Mouse (Mus musculus) thymus, adult 2 months (tissue): ENCODE measurements around the gene Prkcb. TPM values are rescaled to one million over a fixed set of nuclear protein-coding genes. Genes with fewer than 3 reads are reported as not detected.

Source experiments
- DNase-seq: peaks from one replicate; pipeline ENCODE4 v3.0.0; 2021
- H3K27ac ChIP-seq: fragments of 200-500 bp; 2 replicates; pipeline ENCODE4 v1.5.1; 2012; ENCODE audit warnings: low read length, control low read depth; ENCODE audit not compliant: control insufficient read depth, insufficient read depth
- H3K27me3 ChIP-seq: fragments of 200-500 bp; 2 replicates; pipeline ENCODE4 v1.6.1; 2012; ENCODE audit warnings: mild to moderate bottlenecking, low read length, moderate library complexity, mixed read lengths; ENCODE audit not compliant: control insufficient read depth, insufficient read depth
- H3K36me3 ChIP-seq: fragments of 200-500 bp; 2 replicates; pipeline ENCODE4 v1.6.1; 2012; ENCODE audit warnings: mild to moderate bottlenecking, low read length, moderate library complexity; ENCODE audit not compliant: control insufficient read depth, insufficient read depth
- H3K4me1 ChIP-seq: fragments of 200-500 bp; replicated peaks from 2 replicates; pipeline ENCODE4 v1.6.1; 2012; ENCODE audit warnings: low read length; ENCODE audit not compliant: control insufficient read depth, insufficient read depth
- H3K4me3 ChIP-seq: fragments of 200-500 bp; 2 replicates; pipeline ENCODE4 v1.5.1; 2012; ENCODE audit warnings: mild to moderate bottlenecking, low read length, control low read depth, moderate library complexity; ENCODE audit not compliant: control insufficient read depth, insufficient read depth
- CTCF ChIP-seq: fragments of 200-500 bp; IDR thresholded peaks from 2 replicates; pipeline ENCODE4 v1.5.1; 2012; ENCODE audit warnings: mild to moderate bottlenecking, control low read depth, low read length, moderate library complexity, borderline replicate concordance; ENCODE audit not compliant: control insufficient read depth, poor library complexity, insufficient read depth; ENCODE audit errors: extremely low read depth
- POLR2A ChIP-seq: fragments of 200-500 bp; IDR thresholded peaks from 2 replicates; pipeline ENCODE4 v1.6.1; 2012; ENCODE audit warnings: mild to moderate bottlenecking, low read length, control low read depth, moderate library complexity; ENCODE audit not compliant: control insufficient read depth, poor library complexity, insufficient read depth; ENCODE audit errors: extremely low read depth
- WGBS: fragments of 180-500 bp; shearing (Covaris S2); methylation state at CpG from one replicate; pipeline ENCODE4 v1.1.7; 2018; 5-methylcytosine and 5-hydroxymethylcytosine counted together
- polyA plus RNA-seq: library from polyadenylated mRNA; depleted of rRNA; stranded (reverse); fragments of >200 nt; gene quantifications from 2 replicates; pipeline ENCODE4 v1.2.3, GENCODE M21; 2012

Prkcb gene
- polyA plus RNA-seq, 1 experiment, result 247 TPM

DNA sequence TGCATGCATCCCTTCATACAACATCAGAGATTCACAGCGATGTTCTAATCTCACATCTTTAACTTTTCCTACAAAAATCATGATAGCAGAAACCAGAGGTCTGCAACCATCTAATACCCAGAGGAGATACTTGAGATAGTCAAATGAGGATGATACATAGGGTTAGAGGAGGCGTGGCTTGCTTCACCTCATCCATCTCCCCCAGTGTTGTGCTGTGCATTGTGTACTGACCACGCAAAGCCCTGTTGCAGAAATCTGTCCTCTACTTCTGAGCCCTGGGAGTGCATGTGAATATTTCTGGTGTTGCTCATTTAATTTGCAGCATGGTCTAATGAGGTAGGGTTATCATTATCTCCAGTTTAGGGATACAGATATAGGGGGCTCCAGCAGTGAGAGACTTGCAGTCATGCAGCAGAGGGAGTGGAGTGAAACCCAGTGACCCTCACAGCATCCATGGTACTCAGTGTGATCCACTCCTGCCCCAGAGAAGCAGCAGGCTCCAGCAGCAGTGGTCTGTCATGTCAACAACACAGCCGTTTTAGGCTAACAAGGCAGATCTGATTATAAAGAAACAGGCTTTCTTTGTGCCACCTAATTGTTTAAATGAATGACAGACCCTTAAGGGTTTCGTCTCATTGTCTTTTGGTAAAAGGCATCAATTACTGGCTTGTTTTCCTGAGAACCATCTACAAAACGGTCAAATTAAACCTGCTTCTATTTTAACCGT, 269.7 kb downstream of the Prkcb start:
- no peaks in the 10 kb centered on the region for H3K4me1 ChIP-seq
- no peak overlapping the region for H3K27ac ChIP-seq
- no peaks in the 10 kb centered on the region for H3K27me3 ChIP-seq
- no peak overlapping the region for H3K4me3 ChIP-seq
- no peak for DNase-seq
- peaks cover 10% of the 10 kb centered on the region for H3K36me3 ChIP-seq
- TF ChIP-seq POLR2A (no peak), CTCF (no peak)
- 89% methylated on average over 7 of the region's 7 CpGs for WGBS

DNA sequence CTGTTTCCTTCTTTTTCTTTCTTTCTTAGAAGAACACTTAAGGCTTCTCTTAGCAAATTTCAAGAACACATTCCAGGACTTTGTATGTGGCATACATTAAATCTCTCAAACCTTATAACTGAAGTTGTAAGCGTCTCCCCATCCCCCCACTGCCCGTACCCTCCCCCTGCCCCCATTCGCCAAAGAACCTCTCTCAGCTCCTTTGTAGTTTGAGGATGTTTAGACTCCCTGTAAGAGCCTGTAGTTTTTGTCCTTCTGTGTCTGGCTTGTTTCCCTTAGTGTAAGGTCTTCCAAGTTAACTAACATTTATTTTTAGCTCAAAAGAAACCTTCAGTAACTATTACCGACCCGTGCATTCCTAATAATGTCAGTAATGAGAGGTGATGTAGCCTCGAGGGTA, 270.4 kb downstream of the Prkcb start:
- H3K27ac ChIP-seq, result no peak overlapping the region
- peaks cover 10% of the 10 kb centered on the region for H3K36me3 ChIP-seq
- 85% methylated on average over 6 of the region's 6 CpGs for WGBS
- H3K4me3 ChIP-seq, result no peak overlapping the region
- H3K4me1 ChIP-seq, result no peaks in the 10 kb centered on the region
- DNase-seq, result no peak
- TF ChIP-seq POLR2A (no peak), CTCF (no peak)
- H3K27me3 ChIP-seq, result no peaks in the 10 kb centered on the region

DNA sequence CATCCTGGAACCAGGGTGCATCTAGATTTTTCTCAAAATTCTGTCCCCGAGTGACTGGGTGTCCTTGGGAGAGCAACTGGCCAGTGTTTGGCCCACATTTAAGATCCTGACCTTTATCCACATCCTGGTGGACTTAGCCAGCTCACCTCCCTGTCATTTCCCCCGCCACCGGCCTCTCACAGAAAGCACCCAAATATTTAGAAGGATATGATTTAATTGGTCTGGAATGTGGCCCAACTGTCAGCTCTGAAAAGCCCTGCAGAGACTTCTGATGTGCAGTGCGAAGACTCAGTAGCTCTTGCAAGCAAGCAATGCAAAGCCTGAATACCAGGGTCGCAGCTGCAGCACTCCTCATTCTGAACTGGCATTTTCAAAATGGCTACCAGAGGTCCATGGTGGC, 274.0 kb downstream of the Prkcb start:
- no peak for DNase-seq
- Histone ChIP-seq H3K36me3 (peaks cover 6% of the 10 kb centered on the region), H3K27ac (no peak overlapping the region), H3K27me3 (no peaks in the 10 kb centered on the region), H3K4me3 (no peak overlapping the region), H3K4me1 (no peaks in the 10 kb centered on the region)
- TF ChIP-seq CTCF (no peak), POLR2A (no peak)
- 91% methylated on average over 5 of the region's 5 CpGs for WGBS

DNA sequence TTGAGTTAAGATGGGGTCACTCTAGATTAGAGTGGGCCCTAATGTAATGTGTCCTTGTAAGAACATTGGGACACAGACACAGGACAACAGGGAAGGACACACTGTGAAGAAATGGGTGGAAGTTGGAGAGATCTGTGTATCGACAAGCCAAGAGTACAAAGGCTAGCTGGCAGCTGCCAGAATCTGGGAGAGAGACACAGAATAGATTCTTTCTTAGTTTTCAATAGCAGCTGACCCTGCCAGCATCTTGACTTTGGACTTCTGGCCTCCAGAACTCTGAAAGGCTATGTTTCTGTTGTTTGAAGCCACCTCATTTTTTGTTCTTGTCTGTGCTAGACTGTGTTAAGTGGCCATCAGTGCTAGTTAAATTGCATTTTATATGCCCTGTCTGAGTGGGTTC, 276.8 kb downstream of the Prkcb start:
- H3K27me3 ChIP-seq, result no peaks in the 10 kb centered on the region
- 97% methylated on average over 1 of the region's 1 CpGs for WGBS
- H3K4me1 ChIP-seq, result no peaks in the 10 kb centered on the region
- no peak overlapping the region for H3K4me3 ChIP-seq
- no peak for DNase-seq
- TF ChIP-seq POLR2A, result no peak
- no peak for TF ChIP-seq CTCF
- no peak overlapping the region for H3K27ac ChIP-seq
- H3K36me3 ChIP-seq, result peaks cover 25% of the 10 kb centered on the region

DNA sequence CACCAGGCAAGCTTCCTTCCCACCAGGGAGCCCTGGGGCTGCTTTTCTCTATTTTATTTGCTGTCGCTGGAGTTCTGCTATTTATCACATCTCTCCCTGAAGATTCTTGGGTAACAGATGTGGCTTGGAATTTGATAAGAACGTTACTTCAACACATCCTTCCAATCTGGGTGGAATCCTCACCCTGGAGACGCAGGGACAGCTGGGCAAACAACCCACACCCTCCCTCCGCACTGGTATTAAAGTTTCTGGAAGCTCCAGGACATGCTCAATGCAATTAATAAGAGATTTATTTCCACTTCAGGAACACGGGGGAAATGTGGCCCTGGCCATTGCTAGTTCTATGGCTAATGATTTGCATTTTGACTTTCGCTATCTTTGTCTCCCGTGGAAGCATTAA, 277.5 kb downstream of the Prkcb start:
- Histone ChIP-seq H3K27ac (no peak overlapping the region), H3K4me1 (no peaks in the 10 kb centered on the region), H3K27me3 (no peaks in the 10 kb centered on the region), H3K36me3 (peaks cover 19% of the 10 kb centered on the region), H3K4me3 (no peak overlapping the region)
- no peak for TF ChIP-seq POLR2A
- TF ChIP-seq CTCF, result no peak
- no peak for DNase-seq
- WGBS, result 88% methylated on average over 7 of the region's 7 CpGs

DNA sequence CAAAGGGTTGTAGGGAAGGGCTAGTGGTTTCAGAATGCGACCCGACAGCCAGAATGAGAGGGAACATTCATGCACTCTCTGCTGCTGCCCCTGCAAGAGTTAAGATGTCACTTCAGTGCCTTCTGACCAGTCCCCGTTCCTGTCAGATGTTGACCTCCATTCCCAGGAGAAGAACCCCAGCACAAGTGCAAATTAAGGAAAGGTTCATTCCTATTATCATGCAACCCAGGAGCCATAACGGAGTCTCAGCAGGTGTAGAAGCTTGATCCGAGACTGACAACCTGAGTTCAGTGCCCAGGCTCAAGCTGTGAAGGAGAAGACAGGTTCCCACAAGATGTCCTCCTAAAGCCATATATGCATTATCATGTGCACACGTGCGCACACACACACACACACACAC, 280.2 kb downstream of the Prkcb start:
- TF ChIP-seq CTCF, result no peak
- TF ChIP-seq POLR2A, result no peak
- H3K27ac ChIP-seq, result no peak overlapping the region
- 96% methylated on average over 7 of the region's 7 CpGs for WGBS
- no peaks in the 10 kb centered on the region for H3K4me1 ChIP-seq
- H3K4me3 ChIP-seq, result no peak overlapping the region
- H3K36me3 ChIP-seq, result peaks cover 19% of the 10 kb centered on the region
- DNase-seq, result no peak
- no peaks in the 10 kb centered on the region for H3K27me3 ChIP-seq

DNA sequence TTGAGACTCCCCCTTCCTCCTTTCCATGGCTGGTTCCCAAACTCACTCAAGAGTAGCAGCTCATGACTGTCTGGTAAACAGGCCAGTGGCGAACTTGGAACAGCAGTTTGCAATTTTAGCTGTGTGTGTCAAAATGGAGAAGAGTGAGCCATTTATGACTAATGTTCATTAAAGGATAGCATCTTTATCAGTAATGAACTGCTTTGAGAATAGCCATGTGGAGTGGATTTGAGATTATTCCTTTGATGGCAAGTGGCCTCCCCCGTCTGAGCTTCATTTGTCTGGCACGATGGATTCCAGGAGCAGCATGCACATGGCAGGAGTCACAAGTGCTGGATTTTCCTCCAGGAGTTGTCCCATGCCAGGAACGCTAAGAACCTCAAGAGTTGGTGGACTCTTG, 281.9 kb downstream of the Prkcb start:
- H3K4me3 ChIP-seq, result no peak overlapping the region
- peaks cover 24% of the 10 kb centered on the region for H3K36me3 ChIP-seq
- TF ChIP-seq POLR2A, result no peak
- TF ChIP-seq CTCF, result no peak
- DNase-seq, result no peak
- no peak overlapping the region for H3K27ac ChIP-seq
- H3K4me1 ChIP-seq, result no peaks in the 10 kb centered on the region
- 94% methylated on average over 4 of the region's 4 CpGs for WGBS
- no peaks in the 10 kb centered on the region for H3K27me3 ChIP-seq
